Mouse (Mus musculus) MEL (cell line): ENCODE results near the gene Vipas39. TPM values are rescaled to one million over a fixed set of nuclear protein-coding genes. Genes with fewer than 3 reads are reported as not detected.
A peak's percentile ranks its signal among the peaks of the same experiment; 100 is the strongest.

Source experiments
- DNase-seq: peaks from one replicate; pipeline ENCODE4 v3.0.0; 2011; ENCODE audit warnings: low read depth, low spot score
- H3K27ac ChIP-seq: 2 replicates; pipeline ENCODE4 v1.5.1; 2012; ENCODE audit warnings: low read depth, mild to moderate bottlenecking, control low read depth, low read length, moderate library complexity; ENCODE audit not compliant: control insufficient read depth
- H3K27me3 ChIP-seq, 2 experiments: fragments of 150-350 bp in 1 of 2; sonication (generic) in 1 of 2; 2 replicates each; pipeline ENCODE4 v1.6.1; 2012; ENCODE audit warnings: low read length in 2 of 2, mild to moderate bottlenecking in 2 of 2, improper control_type of control experiment in 1 of 2, moderate library complexity in 1 of 2; ENCODE audit not compliant: insufficient read depth in 2 of 2, control insufficient read depth in 1 of 2
- H3K36me3 ChIP-seq, 2 experiments: 2 replicates each; pipeline ENCODE4 v1.6.1; 2012 to 2014; ENCODE audit warnings: low read length in 2 of 2, improper control_type of control experiment in 1 of 2, inconsistent platforms in 1 of 2, mild to moderate bottlenecking in 1 of 2; ENCODE audit not compliant: insufficient read depth in 2 of 2, control insufficient read depth in 1 of 2
- H3K4me1 ChIP-seq, 2 experiments: fragments of 150-350 bp in 1 of 2; sonication (generic) in 1 of 2; 2 replicates each; pipeline ENCODE4 v1.6.1; 2012; ENCODE audit warnings: low read length in 2 of 2, improper control_type of control experiment in 1 of 2, mild to moderate bottlenecking in 1 of 2; ENCODE audit not compliant: insufficient read depth in 2 of 2, control insufficient read depth in 1 of 2
- H3K4me3 ChIP-seq, 2 experiments: fragments of 150-350 bp in 1 of 2; sonication (generic) in 1 of 2; 2 replicates each; pipeline ENCODE4 v1.5.1; 2012; ENCODE audit warnings: low read depth in 2 of 2, low read length in 2 of 2, mild to moderate bottlenecking in 2 of 2, moderate library complexity in 2 of 2, control low read depth in 1 of 2, improper control_type of control experiment in 1 of 2; ENCODE audit not compliant: control insufficient read depth in 1 of 2, insufficient read depth in 1 of 2
- H3K79me2 ChIP-seq: 2 replicates; pipeline ENCODE4 v1.6.1; 2012; ENCODE audit warnings: mild to moderate bottlenecking, low read length, moderate library complexity; ENCODE audit not compliant: control insufficient read depth, poor library complexity, insufficient read depth
- H3K9ac ChIP-seq: 2 replicates; pipeline ENCODE4 v1.6.1; 2012; ENCODE audit warnings: low read depth, mild to moderate bottlenecking, control low read depth, low read length, moderate library complexity; ENCODE audit not compliant: control insufficient read depth, poor library complexity, severe bottlenecking
- H3K9me3 ChIP-seq: fragments of 150-350 bp; sonication (generic); replicated peaks from 2 replicates; pipeline ENCODE4 v1.6.1; 2012; ENCODE audit warnings: mild to moderate bottlenecking, low read length, improper control_type of control experiment, moderate library complexity; ENCODE audit not compliant: insufficient read depth
- BHLHE40 ChIP-seq: IDR thresholded peaks from 2 replicates; pipeline ENCODE4 v1.6.1; 2012; ENCODE audit warnings: low read depth, mild to moderate bottlenecking, inconsistent platforms, low read length, improper control_type of control experiment, borderline replicate concordance
- CHD1 ChIP-seq: IDR thresholded peaks from 2 replicates; pipeline ENCODE4 v1.6.1; 2012; ENCODE audit warnings: low read depth, mild to moderate bottlenecking, inconsistent platforms, low read length, improper control_type of control experiment
- E2F4 ChIP-seq: IDR thresholded peaks from 2 replicates; pipeline ENCODE4 v1.6.1; 2011; ENCODE audit warnings: low read depth, low read length, improper control_type of control experiment, borderline replicate concordance
- ELF1 ChIP-seq: IDR thresholded peaks from 2 replicates; pipeline ENCODE4 v1.6.1; 2014; ENCODE audit warnings: low read depth, mild to moderate bottlenecking, inconsistent platforms, low read length, improper control_type of control experiment, moderate library complexity
- ETS1 ChIP-seq: IDR thresholded peaks from 2 replicates; pipeline ENCODE4 v1.6.1; 2012; ENCODE audit warnings: low read depth, mild to moderate bottlenecking, inconsistent platforms, low read length, improper control_type of control experiment, moderate library complexity
- GABPA ChIP-seq: IDR thresholded peaks from 2 replicates; pipeline ENCODE4 v1.6.1; 2012; ENCODE audit warnings: low read depth, mild to moderate bottlenecking, inconsistent platforms, low read length, improper control_type of control experiment, moderate library complexity
- GATA1 ChIP-seq: IDR thresholded peaks from 2 replicates; pipeline ENCODE4 v1.6.1; 2011; ENCODE audit warnings: low read depth, low read length, improper control_type of control experiment
- HCFC1 ChIP-seq: IDR thresholded peaks from 2 replicates; pipeline ENCODE4 v1.6.1; 2012; ENCODE audit warnings: low read depth, mild to moderate bottlenecking, inconsistent platforms, low read length, improper control_type of control experiment, moderate library complexity
- JUND ChIP-seq: IDR thresholded peaks from 2 replicates; pipeline ENCODE4 v1.6.1; 2011; ENCODE audit warnings: low read depth, mild to moderate bottlenecking, improper control_type of control experiment, low read length
- KAT2A ChIP-seq: conservative IDR thresholded peaks from 2 replicates; pipeline ENCODE4 v1.6.1; 2012; ENCODE audit warnings: low read depth, low read length, improper control_type of control experiment, inconsistent platforms
- MAFK ChIP-seq: IDR thresholded peaks from 2 replicates; pipeline ENCODE4 v1.6.1; 2011; ENCODE audit warnings: low read depth, mild to moderate bottlenecking, low read length, improper control_type of control experiment, borderline replicate concordance
- MAX ChIP-seq: IDR thresholded peaks from 2 replicates; pipeline ENCODE4 v1.6.1; 2011; ENCODE audit warnings: low read length, improper control_type of control experiment
- MAZ ChIP-seq: IDR thresholded peaks from 2 replicates; pipeline ENCODE4 v1.6.1; 2012; ENCODE audit warnings: low read depth, mild to moderate bottlenecking, inconsistent platforms, low read length, improper control_type of control experiment
- MEF2A ChIP-seq: IDR thresholded peaks from 2 replicates; pipeline ENCODE4 v1.6.1; 2014; ENCODE audit warnings: low read depth, mild to moderate bottlenecking, inconsistent platforms, low read length, improper control_type of control experiment; ENCODE audit not compliant: poor library complexity, insufficient replicate concordance, severe bottlenecking; ENCODE audit errors: extremely low read depth
- MXI1 ChIP-seq: IDR thresholded peaks from 2 replicates; pipeline ENCODE4 v1.6.1; 2011; ENCODE audit warnings: mild to moderate bottlenecking, low read depth, low read length, improper control_type of control experiment
- NELFE ChIP-seq: IDR thresholded peaks from 2 replicates; pipeline ENCODE4 v1.6.1; 2011; ENCODE audit warnings: low read depth, low read length, improper control_type of control experiment
- NRF1 ChIP-seq: IDR thresholded peaks from 2 replicates; pipeline ENCODE4 v1.6.1; 2014; ENCODE audit warnings: low read depth, mild to moderate bottlenecking, inconsistent platforms, low read length, improper control_type of control experiment, moderate library complexity; ENCODE audit not compliant: poor library complexity, insufficient read depth, severe bottlenecking
- POLR2A ChIP-seq, 2 experiments: IDR thresholded peaks; 2 replicates each; pipeline ENCODE4 v1.6.1; 2011 to 2012; ENCODE audit warnings: low read length in 2 of 2, mild to moderate bottlenecking in 2 of 2, control low read depth in 1 of 2, improper control_type of control experiment in 1 of 2, low read depth in 1 of 2, moderate library complexity in 1 of 2; ENCODE audit not compliant: control insufficient read depth in 1 of 2, insufficient read depth in 1 of 2, poor library complexity in 1 of 2
- POLR2AphosphoS2 ChIP-seq: IDR thresholded peaks from 2 replicates; pipeline ENCODE4 v1.6.1; 2011; ENCODE audit warnings: low read length, improper control_type of control experiment
- SIN3A ChIP-seq: IDR thresholded peaks from 2 replicates; pipeline ENCODE4 v1.6.1; 2012; ENCODE audit warnings: low read length, improper control_type of control experiment, inconsistent platforms
- SMC3 ChIP-seq: IDR thresholded peaks from 2 replicates; pipeline ENCODE4 v1.6.1; 2011; ENCODE audit warnings: low read depth, low read length, improper control_type of control experiment
- TAL1 ChIP-seq: IDR thresholded peaks from 2 replicates; pipeline ENCODE4 v1.6.1; 2012; ENCODE audit warnings: mild to moderate bottlenecking, inconsistent platforms, low read length, moderate library complexity, mixed read lengths
- TBP ChIP-seq: IDR thresholded peaks from 2 replicates; pipeline ENCODE4 v1.8.0; 2011; ENCODE audit warnings: low read depth, low read length, improper control_type of control experiment
- TCF12 ChIP-seq: IDR thresholded peaks from 2 replicates; pipeline ENCODE4 v1.6.1; 2014; ENCODE audit warnings: low read depth, mild to moderate bottlenecking, inconsistent platforms, low read length, improper control_type of control experiment, moderate library complexity
- ZKSCAN1 ChIP-seq: IDR thresholded peaks from 2 replicates; pipeline ENCODE4 v1.6.1; 2012; ENCODE audit warnings: low read depth, mild to moderate bottlenecking, inconsistent platforms, low read length, improper control_type of control experiment, moderate library complexity
- polyA plus RNA-seq, 2 experiments: library from polyadenylated mRNA; stranded (reverse) in 1 of 2; unstranded in 1 of 2; fragments of >175 nt in 1 of 2; fragments of >200 nt in 1 of 2; gene quantifications; 2 replicates each; pipeline versions ENCODE4 v1.2.1 to v1.2.4; 2012; ENCODE audit warnings: low replicate concordance in 2 of 2, low read depth in 1 of 2; ENCODE audit not compliant: insufficient read length in 2 of 2, insufficient read depth in 1 of 2, missing spikeins in 1 of 2
- total RNA-seq: library from RNA; depleted of rRNA; stranded (reverse); fragments of 300-350 nt; gene quantifications from 2 replicates; pipeline ENCODE4 v1.2.3, GENCODE M21; 2012

Vipas39 gene
- total and polyA plus RNA-seq, 3 experiments: 19.7 to 23.0 TPM; not detected in 1

- H3K4me3 ChIP-seq: peak within 1 kb of the TSS; percentile 73 to 94
- peaks cover 7 to 11% of the 10 kb centered on the region in 2 experiments for H3K4me1 ChIP-seq
- TF ChIP-seq ZKSCAN1 (peak; percentile 92), SIN3A (0 out of 2 replicates have a peak, but pooled peaks have one; percentile 20), KAT2A (no peak), HCFC1 (peak; percentile 51; the same call in 1 of the 2 replicates), BHLHE40 (no peak), TBP (no peak), TAL1 (no peak), E2F4 (0 out of 2 replicates have a peak, but pooled peaks have one; percentile 33), TCF12 (0 out of 2 replicates have a peak, but pooled peaks have one; percentile 5), MXI1 (peak; percentile 22; the same call in 1 of the 2 replicates)
- no peaks in the 10 kb centered on the region for H3K27me3 ChIP-seq
- H3K9ac ChIP-seq: peak within 1 kb of the TSS; percentile 94
- peak within 1 kb of the TSS; percentile 32 for H3K27ac ChIP-seq
- DNase-seq: peak; percentile 77
- peaks cover 15% of the 10 kb centered on the region for H3K79me2 ChIP-seq
- no peaks in the 10 kb centered on the region for H3K9me3 ChIP-seq
- peaks cover 0 to 19% of the 10 kb centered on the region in 2 experiments; a peak in 2 of 4 replicates for H3K36me3 ChIP-seq
These were observed 66.7 kb downstream of the Vipas39 start, which contains the start of gene Samd15 for GRCm38 (mm10) chr12:87199206-87199972. Gene Samd15 (plus strand): TSS chr12:87199723.

- peaks cover 15% of the 10 kb centered on the region for H3K79me2 ChIP-seq
- H3K27ac ChIP-seq: no peak overlapping the region
- H3K27me3 ChIP-seq: no peaks in the 10 kb centered on the region
- H3K9me3 ChIP-seq: no peaks in the 10 kb centered on the region
- peaks cover 0 to 19% of the 10 kb centered on the region in 2 experiments; a peak in 2 of 4 replicates for H3K36me3 ChIP-seq
- TF ChIP-seq MAZ: no peak
- TF ChIP-seq SIN3A: no peak
- no peak for TF ChIP-seq ETS1
- TF ChIP-seq SMC3: no peak
- TF ChIP-seq NELFE: no peak
- no peak for TF ChIP-seq NRF1
- no peak for TF ChIP-seq MEF2A
- TF ChIP-seq ELF1: no peak
- no peak for TF ChIP-seq MAFK
- no peak for TF ChIP-seq BHLHE40
- no peak for TF ChIP-seq MAX
- TF ChIP-seq KAT2A: no peak
- no peak for TF ChIP-seq JUND
- TF ChIP-seq GABPA: no peak
- TF ChIP-seq POLR2AphosphoS2: no peak
- no peak for TF ChIP-seq CHD1
- TF ChIP-seq POLR2A (IDR thresholded peaks at IDR 0.05; ENCODE audit: control insufficient read depth in 1 of 2, insufficient read depth in 1 of 2, low read depth in 1 of 2, low read length in 2 of 2, poor library complexity in 1 of 2): no peak
- TF ChIP-seq GATA1: no peak
- no peak for TF ChIP-seq MXI1
- TF ChIP-seq, all 39 proteins: peak for 0
- Histone ChIP-seq H3K4me3 (peak overlapping the region; percentile 73 to 94), H3K9ac (peak overlapping the region; percentile 94), H3K4me1 (peaks cover 7 to 11% of the 10 kb centered on the region in 2 experiments)
- no peak for DNase-seq
These were observed 67.3 kb downstream of the Vipas39 start for GRCm38 (mm10) chr12:87198792-87199191.
